Mouse (Mus musculus): ENCODE measurements at regions not wholly inside any gene's neighbourhood (a gene's known extent, or its start where the extent isn't known, plus 50 kb on each side); places are given as distances from the start of the nearest gene placed in this dataset.

DNA sequence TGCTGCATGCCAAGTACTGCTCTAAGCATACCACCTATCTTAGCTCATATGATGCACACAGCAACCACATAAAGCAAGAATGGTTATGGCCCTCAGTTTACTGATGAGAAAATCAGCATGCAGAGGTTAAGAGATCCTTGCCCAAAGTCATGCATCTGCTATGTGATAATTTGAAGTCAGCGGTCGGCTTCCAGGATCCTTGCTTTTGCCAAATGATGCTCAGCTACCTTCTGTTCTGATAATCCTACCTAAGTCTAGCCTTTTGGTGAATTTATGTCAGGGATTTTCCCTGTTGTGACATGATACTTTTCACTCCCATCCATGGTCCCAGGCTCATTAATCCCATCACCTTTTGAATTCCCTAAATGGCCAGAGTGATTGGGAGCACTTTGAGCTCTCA, 91.9 kb upstream of the Cry1 start:
- H3K27me3 ChIP-seq (ENCODE audit: control insufficient read depth, insufficient read depth, low read length), result no peaks in the 10 kb centered on the region
- no peak overlapping the region for H3K27ac ChIP-seq (replicated peaks; ENCODE audit: insufficient read depth, low read depth, low read length)
- no peaks in the 10 kb centered on the region for H3K36me3 ChIP-seq (ENCODE audit: control insufficient read depth, insufficient read depth, low read length)
- 93% methylated on average over 2 of the region's 2 CpGs for WGBS
- DNase-seq (ENCODE audit: extremely low read depth, low read depth, low spot score), result no peak
- H3K9ac ChIP-seq (ENCODE audit: low read depth, low read length), result no peak overlapping the region
- H3K79me2 ChIP-seq (ENCODE audit: control insufficient read depth, insufficient read depth, low read length), result no peaks in the 10 kb centered on the region
- no peaks in the 10 kb centered on the region for H3K4me1 ChIP-seq (ENCODE audit: control insufficient read depth, insufficient read depth, low read length)
- TF ChIP-seq CTCF (IDR thresholded peaks at IDR 0.05; ENCODE audit: low read depth, low read length) (no peak), POLR2A (IDR thresholded peaks at IDR 0.05; ENCODE audit: extremely low read depth, insufficient read depth, low read length) (no peak)
- H3K4me3 ChIP-seq (ENCODE audit: insufficient read depth, low read depth, low read length), result no peak overlapping the region

DNA sequence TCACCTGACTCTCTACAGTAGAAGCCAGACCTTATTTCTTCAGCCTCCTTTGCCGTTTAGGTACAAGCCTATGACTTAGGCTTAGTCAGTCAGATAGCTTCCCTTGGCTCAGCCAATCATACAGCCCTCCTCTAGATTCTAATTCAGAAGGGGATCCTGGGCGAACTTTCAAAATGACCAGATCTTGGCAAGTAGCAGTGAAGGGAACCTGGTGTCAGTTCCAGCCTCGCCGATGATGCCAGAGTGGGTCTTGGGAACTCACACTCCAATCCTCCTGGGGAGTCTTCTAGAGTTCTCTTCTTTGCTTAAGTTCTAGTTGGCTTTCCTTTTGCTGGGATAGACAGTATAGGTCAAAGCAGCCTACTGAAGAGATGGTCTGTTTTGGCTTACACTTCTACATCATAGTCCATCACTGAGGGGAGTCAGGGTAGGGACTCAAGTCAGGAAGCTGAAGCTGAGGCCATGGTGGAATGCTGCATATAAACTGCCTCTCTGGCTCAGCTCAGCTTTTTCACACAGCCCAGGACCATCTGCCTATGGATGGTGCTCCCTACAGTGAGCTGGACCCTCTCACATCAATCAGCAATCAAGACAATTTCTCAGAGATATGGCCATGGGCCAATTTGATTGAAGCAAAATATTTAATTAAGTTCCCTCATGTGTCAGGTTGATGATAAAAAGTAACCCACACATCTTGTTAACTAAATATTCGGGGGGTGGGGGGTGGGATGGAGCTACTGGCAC, 94.7 kb upstream of the Btbd11 start:
- H3K4me1 ChIP-seq (ENCODE audit: control insufficient read depth, insufficient read depth, low read length), result no peaks in the 10 kb centered on the region
- no peaks in the 10 kb centered on the region for H3K79me2 ChIP-seq (ENCODE audit: control insufficient read depth, insufficient read depth, low read length)
- H3K27ac ChIP-seq (replicated peaks; ENCODE audit: insufficient read depth, low read depth, low read length), result no peak overlapping the region
- no peak overlapping the region for H3K9ac ChIP-seq (ENCODE audit: low read depth, low read length)
- no peaks in the 10 kb centered on the region for H3K36me3 ChIP-seq (ENCODE audit: control insufficient read depth, insufficient read depth, low read length)
- peaks cover 2% of the 10 kb centered on the region; the same call in 1 of the 2 replicates for H3K27me3 ChIP-seq (ENCODE audit: control insufficient read depth, insufficient read depth, low read length)
- DNase-seq (ENCODE audit: extremely low read depth, low read depth, low spot score), result no peak
- no peak for TF ChIP-seq POLR2A (IDR thresholded peaks at IDR 0.05; ENCODE audit: extremely low read depth, insufficient read depth, low read length)
- TF ChIP-seq CTCF (IDR thresholded peaks at IDR 0.05; ENCODE audit: low read depth, low read length), result no peak
- WGBS, result 80% methylated on average over 5 of the region's 5 CpGs
- no peak overlapping the region for H3K4me3 ChIP-seq (ENCODE audit: insufficient read depth, low read depth, low read length)

GRCm38 (mm10) chr10:85292477-85292855, 94.1 kb upstream of the Btbd11 start:
- TF ChIP-seq POLR2A (IDR thresholded peaks at IDR 0.05; ENCODE audit: extremely low read depth, insufficient read depth, low read length), result no peak
- no peak for TF ChIP-seq CTCF (IDR thresholded peaks at IDR 0.05; ENCODE audit: low read depth, low read length)
- WGBS, result 76% methylated on average over 2 of the region's 2 CpGs
- Histone ChIP-seq H3K4me1 (ENCODE audit: control insufficient read depth, insufficient read depth, low read length) (no peaks in the 10 kb centered on the region), H3K36me3 (ENCODE audit: control insufficient read depth, insufficient read depth, low read length) (no peaks in the 10 kb centered on the region), H3K27me3 (ENCODE audit: control insufficient read depth, insufficient read depth, low read length) (peaks cover 2% of the 10 kb centered on the region; the same call in 1 of the 2 replicates), H3K4me3 (ENCODE audit: insufficient read depth, low read depth, low read length) (no peak overlapping the region), H3K9ac (ENCODE audit: low read depth, low read length) (no peak overlapping the region), H3K27ac (replicated peaks; ENCODE audit: insufficient read depth, low read depth, low read length) (no peak overlapping the region), H3K79me2 (ENCODE audit: control insufficient read depth, insufficient read depth, low read length) (no peaks in the 10 kb centered on the region)
- DNase-seq (ENCODE audit: extremely low read depth, low read depth, low spot score), result no peak

- Histone ChIP-seq H3K27me3 (ENCODE audit: control insufficient read depth, insufficient read depth, low read length) (peaks cover 2% of the 10 kb centered on the region; the same call in 1 of the 2 replicates), H3K27ac (replicated peaks; ENCODE audit: insufficient read depth, low read depth, low read length) (no peak overlapping the region), H3K79me2 (ENCODE audit: control insufficient read depth, insufficient read depth, low read length) (no peaks in the 10 kb centered on the region), H3K9ac (ENCODE audit: low read depth, low read length) (no peak overlapping the region), H3K4me3 (ENCODE audit: insufficient read depth, low read depth, low read length) (no peak overlapping the region), H3K36me3 (ENCODE audit: control insufficient read depth, insufficient read depth, low read length) (no peaks in the 10 kb centered on the region), H3K4me1 (ENCODE audit: control insufficient read depth, insufficient read depth, low read length) (no peaks in the 10 kb centered on the region)
- 69% methylated on average over 9 of the region's 9 CpGs for WGBS
- DNase-seq (ENCODE audit: extremely low read depth, low read depth, low spot score), result no peak
- TF ChIP-seq POLR2A (IDR thresholded peaks at IDR 0.05; ENCODE audit: extremely low read depth, insufficient read depth, low read length) (no peak), CTCF (IDR thresholded peaks at IDR 0.05; ENCODE audit: low read depth, low read length) (no peak)
Measured at GRCm38 (mm10) chr10:85293071-85293783, 93.4 kb upstream of the Btbd11 start.

- H3K9ac ChIP-seq (ENCODE audit: low read depth, low read length), result no peak overlapping the region
- no peaks in the 10 kb centered on the region for H3K27me3 ChIP-seq (ENCODE audit: control insufficient read depth, insufficient read depth, low read length)
- no peaks in the 10 kb centered on the region for H3K36me3 ChIP-seq (ENCODE audit: control insufficient read depth, insufficient read depth, low read length)
- no peak overlapping the region for H3K27ac ChIP-seq (replicated peaks; ENCODE audit: insufficient read depth, low read depth, low read length)
- no peaks in the 10 kb centered on the region for H3K79me2 ChIP-seq (ENCODE audit: control insufficient read depth, insufficient read depth, low read length)
- TF ChIP-seq CTCF (IDR thresholded peaks at IDR 0.05; ENCODE audit: low read depth, low read length) (no peak), POLR2A (IDR thresholded peaks at IDR 0.05; ENCODE audit: extremely low read depth, insufficient read depth, low read length) (no peak)
- H3K4me3 ChIP-seq (ENCODE audit: insufficient read depth, low read depth, low read length), result no peak overlapping the region
- no peaks in the 10 kb centered on the region for H3K4me1 ChIP-seq (ENCODE audit: control insufficient read depth, insufficient read depth, low read length)
- 81% methylated on average over 5 of the region's 5 CpGs for WGBS
- no peak for DNase-seq (ENCODE audit: extremely low read depth, low read depth, low spot score)
Measured at GRCm38 (mm10) chr10:85295133-85295887, 91.3 kb upstream of the Btbd11 start.

Data from liver, adult 2 months (tissue).